Mouse (Mus musculus): ENCODE results near the gene Vamp8. TPM values are rescaled to one million over a fixed set of nuclear protein-coding genes. Genes with fewer than 3 reads are reported as not detected.

The Vamp8 gene
- polyA plus RNA-seq, 1 experiment from 2014 or later, result 344 TPM

GRCm38 (mm10) chr6:72359343-72359742, 31.2 kb downstream of the Vamp8 start:
- WGBS (ENCODE audit: missing documents), result 86% methylated on average over 2 of the region's 2 CpGs
- no peak overlapping the region for H3K4me3 ChIP-seq (ENCODE audit: inconsistent target)
- H3K27ac ChIP-seq, result no peak overlapping the region
- H3K36me3 ChIP-seq (ENCODE audit: inconsistent target), result peaks cover 17% of the 10 kb centered on the region; the same call in 1 of the 2 replicates
- peaks cover 20% of the 10 kb centered on the region for H3K79me2 ChIP-seq (ENCODE audit: inconsistent target)

GRCm38 (mm10) chr6:72358086-72358764, 32.3 kb downstream of the Vamp8 start:
- H3K4me3 ChIP-seq (ENCODE audit: inconsistent target), result no peak overlapping the region
- H3K36me3 ChIP-seq (ENCODE audit: inconsistent target), result peaks cover 17% of the 10 kb centered on the region; the same call in 1 of the 2 replicates
- WGBS (ENCODE audit: missing documents), result 94% methylated on average over 9 of the region's 10 CpGs
- no peak overlapping the region for H3K27ac ChIP-seq
- peaks cover 20% of the 10 kb centered on the region for H3K79me2 ChIP-seq (ENCODE audit: inconsistent target)

GRCm38 (mm10) chr6:72357164-72358079, 33.1 kb downstream of the Vamp8 start:
- Histone ChIP-seq H3K36me3 (ENCODE audit: inconsistent target) (peaks cover 17% of the 10 kb centered on the region; the same call in 1 of the 2 replicates), H3K4me3 (ENCODE audit: inconsistent target) (no peak overlapping the region), H3K79me2 (ENCODE audit: inconsistent target) (peaks cover 26% of the 10 kb centered on the region), H3K27ac (no peak overlapping the region)
- 98% methylated on average over 5 of the region's 5 CpGs for WGBS (ENCODE audit: missing documents)

- Histone ChIP-seq H3K4me3 (ENCODE audit: inconsistent target) (peak overlapping the region; percentile 14; the same call in 1 of the 2 replicates), H3K27ac (no peak overlapping the region), H3K79me2 (ENCODE audit: inconsistent target) (peaks cover 28% of the 10 kb centered on the region), H3K36me3 (ENCODE audit: inconsistent target) (peaks cover 17% of the 10 kb centered on the region; the same call in 1 of the 2 replicates)
- 77% methylated on average over 7 of the region's 8 CpGs for WGBS (ENCODE audit: missing documents)
These were observed 34.4 kb downstream of the Vamp8 start for GRCm38 (mm10) chr6:72356001-72356532.

GRCm38 (mm10) chr6:72355066-72355911, 35.2 kb downstream of the Vamp8 start, which contains the start of gene Tmem150a:
TSS of gene Tmem150a (plus strand) at chr6:72355447.
- peaks cover 28% of the 10 kb centered on the region for H3K79me2 ChIP-seq (ENCODE audit: inconsistent target)
- H3K36me3 ChIP-seq (ENCODE audit: inconsistent target), result peaks cover 21% of the 10 kb centered on the region; the same call in 1 of the 2 replicates
- no peak within 1 kb of the TSS for H3K27ac ChIP-seq
- H3K4me3 ChIP-seq (ENCODE audit: inconsistent target), result peak within 1 kb of the TSS; percentile 30
- WGBS (ENCODE audit: missing documents), result 1% methylated on average over 50 of the region's 71 CpGs

GRCm38 (mm10) chr6:72354025-72354424, 36.5 kb downstream of the Vamp8 start:
- 93% methylated on average over 1 of the region's 1 CpGs for WGBS (ENCODE audit: missing documents)
- Histone ChIP-seq H3K27ac (no peak overlapping the region), H3K36me3 (ENCODE audit: inconsistent target) (peaks cover 10% of the 10 kb centered on the region; the same call in 1 of the 2 replicates)

GRCm38 (mm10) chr6:72352636-72353405, 37.7 kb downstream of the Vamp8 start:
- peaks cover 8% of the 10 kb centered on the region; the same call in 1 of the 2 replicates for H3K36me3 ChIP-seq (ENCODE audit: inconsistent target)
- H3K79me2 ChIP-seq (ENCODE audit: inconsistent target), result peaks cover 41% of the 10 kb centered on the region
- H3K27ac ChIP-seq, result no peak overlapping the region
- H3K4me3 ChIP-seq (ENCODE audit: inconsistent target), result no peak overlapping the region
- 58% methylated on average over 5 of the region's 5 CpGs for WGBS (ENCODE audit: missing documents)

More at GRCm38 (mm10) chr6:72354025-72354424, 36.5 kb downstream of the Vamp8 start:
- Histone ChIP-seq H3K4me3 (ENCODE audit: inconsistent target) (no peak overlapping the region), H3K79me2 (ENCODE audit: inconsistent target) (peaks cover 28% of the 10 kb centered on the region)

GRCm38 (mm10) chr6:72350214-72350613, 40.3 kb downstream of the Vamp8 start:
- peaks cover 43% of the 10 kb centered on the region for H3K79me2 ChIP-seq (ENCODE audit: inconsistent target)
- H3K4me3 ChIP-seq (ENCODE audit: inconsistent target), result no peak overlapping the region
- 83% methylated on average over 2 of the region's 2 CpGs for WGBS (ENCODE audit: missing documents)
- peak overlapping the region; percentile 63 for H3K27ac ChIP-seq
- peaks cover 8% of the 10 kb centered on the region; the same call in 1 of the 2 replicates for H3K36me3 ChIP-seq (ENCODE audit: inconsistent target)

- H3K4me3 ChIP-seq (ENCODE audit: inconsistent target), result peak overlapping the region; percentile 58
- peaks cover 8% of the 10 kb centered on the region; the same call in 1 of the 2 replicates for H3K36me3 ChIP-seq (ENCODE audit: inconsistent target)
- H3K27ac ChIP-seq, result peak overlapping the region; percentile 63
- peaks cover 56% of the 10 kb centered on the region for H3K79me2 ChIP-seq (ENCODE audit: inconsistent target)
- 63% methylated on average over 10 of the region's 10 CpGs for WGBS (ENCODE audit: missing documents)
These were observed 42.1 kb downstream of the Vamp8 start for GRCm38 (mm10) chr6:72348411-72348810.

GRCm38 (mm10) chr6:72347166-72347941, 43.1 kb downstream of the Vamp8 start, which contains the start of gene 0610030E20Rik:
TSS of gene 0610030E20Rik (plus strand) at chr6:72347317.
- H3K4me3 ChIP-seq (ENCODE audit: inconsistent target), result peak within 1 kb of the TSS; percentile 58
- peaks cover 59% of the 10 kb centered on the region for H3K79me2 ChIP-seq (ENCODE audit: inconsistent target)
- peaks cover 8% of the 10 kb centered on the region; the same call in 1 of the 2 replicates for H3K36me3 ChIP-seq (ENCODE audit: inconsistent target)
- peak within 1 kb of the TSS; percentile 63 for H3K27ac ChIP-seq
- WGBS (ENCODE audit: missing documents), result 1% methylated on average over 71 of the region's 72 CpGs

- H3K4me3 ChIP-seq (ENCODE audit: inconsistent target), result no peak overlapping the region
- WGBS (ENCODE audit: missing documents), result 91% methylated on average over 4 of the region's 4 CpGs
These were observed 44.2 kb downstream of the Vamp8 start for GRCm38 (mm10) chr6:72346261-72346660.

GRCm38 (mm10) chr6:72345633-72346032, 44.9 kb downstream of the Vamp8 start:
- WGBS (ENCODE audit: missing documents), result 5% methylated on average over 6 of the region's 6 CpGs
- H3K27ac ChIP-seq, result peak overlapping the region; percentile 57
- peaks cover 5% of the 10 kb centered on the region; the same call in 1 of the 2 replicates for H3K36me3 ChIP-seq (ENCODE audit: inconsistent target)
- peaks cover 59% of the 10 kb centered on the region for H3K79me2 ChIP-seq (ENCODE audit: inconsistent target)
- H3K4me3 ChIP-seq (ENCODE audit: inconsistent target), result peak overlapping the region; percentile 53; the same call in 1 of the 2 replicates

More at GRCm38 (mm10) chr6:72346261-72346660, 44.2 kb downstream of the Vamp8 start:
- Histone ChIP-seq H3K27ac (no peak overlapping the region), H3K36me3 (ENCODE audit: inconsistent target) (peaks cover 8% of the 10 kb centered on the region; the same call in 1 of the 2 replicates), H3K79me2 (ENCODE audit: inconsistent target) (peaks cover 59% of the 10 kb centered on the region)

Measured in macrophage (primary cell).